Mouse (Mus musculus) gastrocnemius, postnatal 36 days (tissue): ENCODE measurements around the gene Lrrc63. TPM values are rescaled to one million over a fixed set of nuclear protein-coding genes. Genes with fewer than 3 reads are reported as not detected.

Experiments
- DNase-seq, 2 experiments: peaks; one replicate each; pipeline ENCODE4 v3.0.0; 2022
- intact Hi-C: fragments of 180-260 bp; cut with DNase I; formaldehyde crosslinking; loops from one replicate; pipeline ENCODE4 v1.15.1; 2025
- total RNA-seq, 2 experiments: library from RNA; stranded (reverse); gene quantifications; 2 replicates each; pipeline ENCODE4 v1.2.3; 2021

The Lrrc63 gene
- total RNA-seq, 2 experiments from 2014 or later: not detected

DNA sequence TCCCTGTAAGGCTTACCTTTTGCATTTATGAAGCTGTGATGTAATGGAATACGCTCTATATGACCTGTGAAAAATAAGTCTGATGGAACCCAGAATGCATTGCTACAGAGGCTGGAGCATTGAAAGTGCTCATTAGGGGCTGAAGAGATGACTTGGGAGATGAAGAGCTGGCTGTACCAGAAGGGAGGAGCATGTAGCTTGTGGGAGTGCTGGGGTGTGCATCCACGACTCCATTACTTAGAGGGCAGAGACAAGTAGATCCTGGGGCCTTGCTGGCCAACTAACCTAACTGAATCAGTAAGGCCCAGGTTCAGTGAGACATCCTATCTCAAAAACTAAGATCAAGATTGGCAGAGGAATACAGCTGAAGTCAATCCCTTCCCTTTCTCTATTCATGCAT is 8.5 kb upstream of the Lrrc63 start:
- intact Hi-C loops: no loop called here
- no peak for DNase-seq

DNA sequence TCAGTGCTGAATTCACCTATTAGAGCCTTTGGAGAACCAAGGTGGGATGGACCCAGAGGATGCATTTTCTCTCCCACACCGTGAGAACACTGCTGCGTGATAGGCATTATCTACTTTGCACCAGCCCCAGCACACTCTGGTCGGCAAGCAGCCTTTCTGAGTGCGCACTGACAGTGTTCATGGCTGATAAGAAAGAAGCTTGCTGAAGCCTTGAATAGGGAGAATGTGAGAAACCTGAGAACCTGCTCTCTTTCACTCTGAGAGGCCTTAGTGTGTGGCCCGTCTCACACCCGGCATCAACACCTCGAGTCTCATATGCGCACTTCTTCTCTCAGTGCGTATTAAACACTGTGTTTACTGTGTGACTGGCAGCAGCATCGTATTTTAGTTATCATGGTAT is 7.8 kb upstream of the Lrrc63 start:
- intact Hi-C loops: no loop called here
- DNase-seq: no peak

DNA sequence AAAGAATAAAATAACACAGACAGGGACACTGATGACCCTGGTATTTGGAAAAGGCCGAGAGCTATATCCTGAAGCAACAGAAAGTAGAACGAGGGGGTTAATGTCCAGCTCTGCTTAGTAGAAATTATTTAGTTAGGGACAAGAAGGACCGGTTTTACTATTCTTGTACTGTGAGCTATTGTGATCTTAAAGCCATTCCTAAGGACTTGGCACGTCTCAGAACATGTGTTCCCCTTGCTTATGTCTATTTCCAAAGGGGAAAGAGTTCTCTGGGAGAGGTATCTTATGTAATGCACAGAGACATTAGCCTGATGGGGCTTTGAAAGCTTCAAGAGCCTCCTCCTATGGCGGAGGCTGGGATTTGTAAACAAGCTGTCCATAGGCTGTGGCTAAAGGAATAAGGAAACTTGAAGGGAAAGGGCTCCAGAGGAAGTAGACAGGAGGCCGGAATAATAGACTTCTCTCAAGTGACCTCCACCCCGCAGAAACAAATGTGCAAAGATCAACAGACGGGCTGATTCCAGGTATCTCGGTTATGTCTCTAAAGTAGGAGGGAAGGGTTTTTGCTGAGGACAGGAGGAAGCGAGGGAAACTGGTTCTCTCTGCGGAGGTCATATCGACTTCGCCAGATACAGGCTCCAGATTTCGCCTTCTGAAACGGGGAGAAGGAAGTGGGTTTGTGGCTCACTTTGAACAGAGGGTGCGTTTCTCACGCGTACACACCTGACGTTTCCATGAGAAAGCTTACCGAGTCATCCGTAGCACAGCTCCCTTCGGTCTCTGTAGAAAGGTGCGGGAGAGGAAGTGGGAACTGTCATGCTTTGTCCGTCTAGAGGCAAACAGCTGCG is 5.7 kb upstream of the Lrrc63 start:
- intact Hi-C loops: no loop called here
- DNase-seq: no peak

DNA sequence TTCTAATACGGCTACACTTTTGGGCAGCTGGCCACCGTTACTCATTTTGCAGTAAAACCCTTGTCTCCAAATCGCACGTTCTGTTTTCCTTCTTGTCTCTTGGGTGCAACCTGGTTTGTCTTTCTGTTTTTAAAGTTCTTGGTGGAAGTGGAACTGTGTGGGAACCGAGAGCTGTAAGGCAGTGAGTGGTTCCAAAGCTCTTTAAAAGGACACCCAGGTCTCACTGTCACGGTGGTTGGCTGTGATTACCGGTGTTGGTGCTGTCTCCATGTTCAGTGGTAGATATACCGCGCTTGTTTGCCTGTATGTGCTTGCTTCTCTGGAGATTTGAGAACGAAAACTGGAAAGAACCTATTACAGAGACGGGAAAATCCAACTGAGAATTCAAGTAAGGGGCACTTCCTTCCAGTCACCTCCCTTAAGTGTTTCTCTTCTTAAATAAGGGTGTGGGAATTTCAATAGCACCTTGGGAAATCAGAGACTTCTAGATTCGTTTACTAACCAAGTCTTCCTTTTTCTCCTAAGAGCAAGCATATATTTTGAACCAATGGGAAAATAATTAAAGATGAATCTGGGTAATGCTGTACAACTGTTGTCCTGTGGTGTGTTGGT is 749 bp upstream of the Lrrc63 start:
- DNase-seq: no peak
- intact Hi-C loops: no loop called here

DNA sequence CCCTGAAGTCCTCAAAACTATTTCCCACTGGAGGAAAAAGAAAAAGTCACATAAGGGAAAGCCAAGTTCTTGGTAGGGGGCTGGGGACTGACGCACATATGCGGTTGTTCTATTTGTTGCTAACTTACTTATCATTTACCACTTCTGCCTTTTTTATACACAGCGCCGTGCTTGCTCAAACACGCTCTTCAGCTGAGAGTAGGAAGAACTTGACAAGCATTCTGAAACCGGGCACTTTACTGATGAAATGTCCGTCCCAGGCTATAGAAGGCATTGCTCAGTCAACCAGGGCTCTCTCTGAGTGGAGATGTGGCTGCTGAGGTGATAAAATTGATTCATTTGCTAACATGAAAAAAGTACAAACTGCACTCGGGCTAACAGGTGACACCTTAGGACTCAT is 9.0 kb downstream of the Lrrc63 start:
- intact Hi-C loops: no loop called here
- no peak for DNase-seq

DNA sequence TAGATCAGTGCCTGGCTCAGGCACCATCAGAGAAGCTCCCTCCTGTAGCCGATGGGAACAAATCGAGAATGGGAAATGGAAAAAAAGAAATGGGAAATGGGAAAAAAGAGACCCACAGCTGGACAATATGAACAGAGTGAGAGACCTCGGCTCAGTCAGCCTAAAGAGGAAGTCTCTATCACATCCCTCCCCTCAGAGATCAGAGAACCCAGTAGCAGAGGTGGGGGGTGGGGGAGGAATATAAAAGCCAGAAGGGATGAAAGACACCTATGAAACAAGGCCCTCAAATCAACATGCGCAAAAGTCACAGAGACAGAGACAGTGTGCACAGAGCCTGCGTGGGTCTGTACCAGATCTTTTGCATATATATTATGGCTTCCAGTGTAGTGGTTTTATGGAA is 27.7 kb downstream of the Lrrc63 start:
- DNase-seq: no peak

DNA sequence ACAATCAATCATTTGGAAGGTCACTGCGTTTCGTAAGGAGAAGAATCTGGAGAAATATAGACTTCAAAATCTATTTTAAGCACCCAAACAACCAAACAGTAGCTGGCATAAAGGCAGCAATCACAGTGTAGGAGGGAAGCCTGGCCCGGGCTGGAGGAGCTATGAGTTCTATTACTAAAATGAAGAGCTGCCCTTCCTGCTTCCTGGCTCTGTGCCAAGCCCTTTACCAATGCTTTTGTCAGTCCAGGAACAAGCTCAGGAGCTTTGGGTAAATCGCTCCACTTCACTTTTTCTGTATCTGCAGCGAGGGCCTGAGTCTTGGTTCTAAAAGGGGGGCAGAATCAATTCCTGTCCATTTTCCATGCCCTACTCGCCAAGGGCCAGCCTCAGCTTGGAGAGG is 52.7 kb downstream of the Lrrc63 start:
- intact Hi-C loops: no loop called here
- no peak for DNase-seq

More for the DNA sequence above, 27.7 kb downstream of the Lrrc63 start:
- intact Hi-C loops: no loop called here

DNA sequence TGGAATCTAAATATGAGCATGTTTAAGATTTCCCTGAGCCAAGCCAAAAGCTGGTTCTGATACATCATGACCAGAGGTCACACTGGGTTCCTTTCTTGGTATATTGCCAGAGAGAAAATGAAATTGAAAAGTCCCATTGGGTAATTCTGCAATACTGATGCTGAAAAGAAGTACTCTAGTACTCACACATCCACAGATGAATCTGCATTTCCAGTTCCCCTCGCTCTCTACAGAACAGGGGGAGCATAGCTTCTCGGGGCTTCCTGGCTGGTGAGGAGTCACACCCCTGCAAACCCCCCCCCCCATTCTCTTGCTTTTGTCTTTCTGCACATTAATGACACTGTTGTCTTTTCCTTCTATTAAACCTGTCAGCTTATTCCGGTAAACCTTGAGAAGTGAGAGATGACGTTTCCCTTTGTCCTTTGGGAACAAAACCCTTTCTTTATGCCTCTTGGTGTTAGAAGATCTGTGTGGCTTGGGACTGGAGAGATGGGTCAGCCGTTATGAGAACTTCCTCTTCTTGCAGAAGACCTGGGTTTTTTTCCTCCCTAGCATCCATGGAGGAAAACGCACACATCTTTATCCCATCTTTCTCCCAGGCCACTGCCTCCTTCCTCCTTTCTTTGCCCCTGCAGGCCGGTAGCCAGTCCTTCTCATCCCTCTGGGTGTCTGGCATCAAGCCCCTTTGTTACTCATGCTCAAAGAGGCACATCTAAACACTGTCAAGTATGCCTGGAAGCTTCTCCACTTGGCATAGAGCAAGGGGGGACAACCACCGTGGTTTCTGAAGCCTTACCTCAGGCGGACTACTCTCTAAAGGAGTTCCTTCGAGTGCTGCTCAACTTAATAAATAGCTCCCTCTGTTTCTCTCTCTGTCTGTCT is 55.1 kb downstream of the Lrrc63 start:
- intact Hi-C loops: no loop called here
- DNase-seq: no peak

DNA sequence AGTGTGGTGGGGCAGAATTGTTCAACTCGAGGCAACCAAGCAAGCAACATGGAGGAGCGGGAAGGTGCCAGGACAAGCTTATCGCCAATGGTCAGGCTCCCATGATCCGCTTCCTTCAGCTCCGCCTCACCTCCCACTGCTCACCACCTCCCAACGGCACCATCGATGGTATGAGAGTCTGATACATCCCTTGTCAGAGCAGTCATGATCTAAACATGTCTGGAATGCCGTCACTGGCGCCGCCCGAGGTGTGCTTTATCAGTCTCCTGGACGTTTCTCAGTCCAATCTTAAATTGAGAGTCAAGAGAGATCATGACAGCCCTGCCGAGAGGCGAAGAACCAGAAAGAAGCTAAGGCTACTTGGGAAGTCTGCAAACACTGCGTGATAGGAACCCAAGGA is 59.6 kb downstream of the Lrrc63 start:
- intact Hi-C loops: no loop called here
- no peak for DNase-seq

DNA sequence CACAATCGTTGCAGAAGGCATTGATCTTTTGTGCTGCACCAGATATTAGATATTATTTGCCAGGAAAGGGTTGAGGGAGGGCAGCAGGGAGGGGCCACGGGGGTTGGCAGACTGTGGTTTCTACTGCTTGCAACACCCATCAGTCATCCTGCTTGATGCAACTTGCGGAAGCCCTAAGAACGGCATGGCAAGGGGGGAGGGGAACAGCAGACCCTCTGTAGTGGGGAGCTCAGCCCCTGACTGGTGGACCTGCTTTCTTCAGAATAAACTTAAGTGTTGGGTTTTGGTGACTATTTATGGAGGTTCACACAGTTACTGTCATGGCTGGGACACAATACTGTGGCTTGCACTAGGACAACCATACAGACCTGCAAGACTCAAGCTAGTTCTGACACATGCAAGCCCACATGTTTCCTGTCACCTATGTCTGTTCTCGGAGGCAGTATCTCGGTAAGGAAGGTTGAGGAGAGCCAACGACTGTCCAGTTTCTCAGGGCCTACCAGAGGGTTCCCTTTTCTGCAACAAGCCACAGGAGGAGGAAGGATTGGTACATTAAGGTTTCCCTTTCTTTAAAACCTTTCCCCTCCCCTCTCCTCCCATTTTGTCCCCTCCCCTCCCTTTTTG is 61.2 kb downstream of the Lrrc63 start:
- intact Hi-C loops: no loop called here
- DNase-seq: no peak

DNA sequence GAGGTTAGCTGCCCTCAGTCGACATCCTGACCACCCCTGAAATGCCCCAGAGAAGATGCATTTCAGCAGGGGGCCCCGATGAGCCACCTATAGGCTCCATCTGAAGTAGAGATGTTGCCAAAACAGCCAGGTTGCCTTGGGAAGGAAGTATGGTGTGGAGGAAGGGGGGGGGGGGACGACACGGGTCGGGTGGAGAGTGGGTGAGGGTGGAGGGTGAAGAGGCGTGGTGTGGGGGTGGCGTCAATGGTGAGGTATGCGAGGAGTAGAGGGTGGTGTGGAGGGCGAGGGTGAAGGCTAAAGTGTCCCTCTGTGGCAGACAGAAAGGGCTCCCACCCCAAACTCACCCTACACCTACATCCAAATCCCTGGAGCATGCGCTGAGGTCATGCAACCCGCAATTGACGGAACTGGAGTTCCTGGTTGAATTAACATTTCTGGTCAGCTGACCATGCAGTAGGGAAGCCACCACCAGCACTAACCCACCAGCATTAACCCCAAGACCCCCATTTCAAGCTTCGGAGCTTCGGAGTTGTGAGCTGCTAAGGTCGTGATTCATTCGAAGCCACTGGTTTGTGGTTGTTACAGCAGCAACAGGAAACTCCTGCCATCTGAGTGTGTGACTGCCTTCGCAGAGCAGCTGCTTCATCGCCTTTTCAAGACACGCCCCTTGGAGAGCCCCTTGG is 62.1 kb downstream of the Lrrc63 start:
- intact Hi-C loops: no loop called here
- no peak for DNase-seq

DNA sequence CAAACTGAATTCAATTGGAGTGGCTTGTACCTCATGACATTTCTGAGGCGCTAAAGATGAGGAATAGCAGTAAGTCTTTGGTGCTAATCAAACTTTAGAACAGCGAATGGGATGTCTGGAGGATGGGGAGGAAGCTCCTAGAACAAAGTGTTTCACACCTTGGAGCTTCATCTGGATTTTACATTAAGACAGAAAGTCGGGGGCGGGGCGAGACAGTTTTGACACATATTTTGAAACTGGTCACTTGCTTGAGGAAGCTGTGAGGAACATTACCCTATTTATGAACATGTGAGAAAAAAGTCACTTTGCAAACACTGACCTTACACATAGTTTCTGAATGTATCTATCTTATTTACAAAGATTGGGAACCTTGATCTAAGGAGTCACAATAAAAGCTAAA is 65.5 kb downstream of the Lrrc63 start:
- DNase-seq: no peak
- intact Hi-C loops: no loop called here

DNA sequence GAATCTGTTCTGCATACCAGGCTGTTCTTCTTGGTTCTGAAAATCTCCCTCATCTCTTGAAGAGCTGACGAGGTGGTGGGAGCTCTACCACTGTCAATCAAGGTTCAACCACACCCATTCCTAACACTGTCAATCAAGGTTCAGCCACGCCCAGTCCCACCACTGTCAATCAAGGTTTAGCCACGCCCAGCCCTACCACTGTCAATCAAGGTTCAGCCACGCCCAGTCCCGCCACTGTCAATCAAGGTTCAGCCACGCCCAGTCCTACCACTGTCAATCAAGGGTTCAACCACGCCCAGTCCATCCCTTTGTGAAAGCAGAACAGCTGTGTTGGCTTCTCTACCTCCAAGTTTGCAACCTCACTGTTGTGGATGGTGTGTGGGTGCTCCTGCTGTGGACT is 66.2 kb downstream of the Lrrc63 start:
- intact Hi-C loops: no loop called here
- DNase-seq: no peak

DNA sequence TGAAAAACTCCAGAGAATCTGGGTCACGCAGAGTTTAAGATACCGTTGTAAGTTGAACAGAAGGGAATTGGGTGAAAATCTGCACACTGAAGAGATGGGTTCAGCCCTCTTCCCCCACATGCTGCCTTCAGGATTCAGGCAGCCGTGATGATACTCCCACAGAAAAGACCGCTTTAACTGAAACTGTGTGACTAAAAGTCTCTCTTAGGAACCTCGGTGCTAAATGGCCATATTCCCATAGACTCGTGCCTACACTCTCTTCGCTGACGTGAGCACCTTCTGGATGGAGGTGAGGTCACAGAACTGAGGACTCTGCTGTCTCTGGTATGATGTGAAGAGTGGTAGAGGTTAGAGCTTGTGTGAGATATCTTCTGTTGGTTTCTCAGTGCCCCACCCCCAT is 66.7 kb downstream of the Lrrc63 start:
- DNase-seq: no peak
- intact Hi-C loops: no loop called here

DNA sequence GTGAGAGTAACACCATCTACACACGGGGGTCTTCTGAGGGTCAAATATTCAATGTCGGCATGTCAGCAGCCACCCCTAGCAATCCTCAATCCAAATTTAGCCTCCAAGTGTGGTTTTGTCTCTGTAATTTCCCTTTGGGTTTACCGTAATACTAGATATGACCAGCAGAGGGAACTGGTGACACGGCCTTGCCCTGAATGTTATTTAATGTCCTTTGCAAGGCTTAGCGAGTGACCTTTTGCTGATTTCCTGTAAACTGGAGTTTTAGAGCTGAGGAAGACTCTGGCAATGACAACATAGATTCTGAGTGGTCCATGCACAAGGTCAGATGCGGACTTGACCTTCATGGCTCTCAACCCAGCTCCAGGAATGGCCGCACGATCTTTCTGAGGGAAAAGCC is 70.1 kb downstream of the Lrrc63 start:
- no peak for DNase-seq
- intact Hi-C loops: no loop called here

DNA sequence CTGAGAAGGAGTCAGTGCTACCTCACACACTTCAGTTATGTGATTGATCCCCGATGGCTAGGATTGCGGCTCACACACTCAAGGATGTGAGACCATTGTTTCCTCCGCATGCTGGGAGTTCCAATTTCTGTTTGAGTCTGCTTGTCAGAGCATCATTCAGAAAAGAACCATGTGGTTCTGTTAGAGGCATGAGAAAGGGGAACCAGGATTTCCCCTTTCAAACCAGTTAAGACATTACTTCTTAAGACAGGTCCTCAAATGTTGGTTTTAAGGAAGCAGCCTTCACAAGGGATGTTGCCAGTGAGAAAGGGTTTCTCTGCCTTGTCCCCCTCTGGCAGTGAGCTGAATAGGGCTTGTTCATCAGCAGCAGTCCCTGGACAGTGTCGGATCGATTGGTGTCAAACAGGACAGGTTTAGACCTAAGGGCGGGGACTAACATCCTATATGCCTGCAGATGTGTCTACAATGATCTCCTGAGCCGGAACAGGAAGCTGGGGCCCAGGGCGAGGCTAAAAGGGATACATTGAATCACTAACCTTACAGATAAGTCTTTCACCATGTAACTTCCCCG is 73.7 kb downstream of the Lrrc63 start:
- intact Hi-C loops: no loop called here
- DNase-seq: no peak

DNA sequence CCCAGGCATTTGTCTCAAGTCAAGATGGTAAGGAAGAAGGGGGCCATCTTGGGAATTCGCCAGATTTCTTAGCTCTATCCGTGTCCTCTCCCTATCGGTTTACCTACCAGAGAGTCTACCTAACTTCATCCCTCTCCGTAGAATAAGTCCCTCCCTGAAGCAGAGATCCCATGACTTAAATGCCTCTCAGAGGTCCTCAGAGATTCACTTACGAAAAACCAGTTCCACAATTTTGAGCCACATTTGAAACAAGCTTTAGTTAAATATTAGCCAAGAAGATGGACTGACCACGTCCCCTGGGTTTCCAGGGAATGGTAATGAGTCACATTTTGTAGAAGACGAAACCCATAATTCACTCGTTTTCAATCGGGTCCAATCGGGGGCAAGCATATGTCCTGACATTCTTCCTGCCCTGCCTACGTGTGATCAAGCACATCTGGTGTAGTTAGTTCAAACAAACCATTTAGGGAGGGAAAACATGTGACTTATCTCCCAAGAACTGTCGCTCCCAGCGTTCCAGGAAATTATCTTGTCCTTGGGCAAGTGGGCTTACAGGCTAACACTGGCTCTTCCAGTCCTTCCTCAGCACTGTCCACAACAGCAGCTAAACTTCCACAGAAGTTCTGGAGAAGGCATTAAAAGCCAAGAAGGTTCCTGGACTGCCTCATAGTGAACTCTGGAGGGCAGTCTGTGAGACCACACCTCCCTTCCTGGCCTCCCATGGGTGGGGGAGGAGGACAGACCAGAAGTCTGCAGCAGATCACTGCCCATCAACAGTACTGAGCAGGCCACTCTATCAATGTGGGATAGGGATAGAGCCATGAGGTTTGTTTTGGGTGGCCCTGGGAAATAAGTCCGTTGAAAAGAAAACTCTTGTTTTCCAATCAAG is 76.0 kb downstream of the Lrrc63 start:
- DNase-seq: no peak
- intact Hi-C loops: no loop called here

DNA sequence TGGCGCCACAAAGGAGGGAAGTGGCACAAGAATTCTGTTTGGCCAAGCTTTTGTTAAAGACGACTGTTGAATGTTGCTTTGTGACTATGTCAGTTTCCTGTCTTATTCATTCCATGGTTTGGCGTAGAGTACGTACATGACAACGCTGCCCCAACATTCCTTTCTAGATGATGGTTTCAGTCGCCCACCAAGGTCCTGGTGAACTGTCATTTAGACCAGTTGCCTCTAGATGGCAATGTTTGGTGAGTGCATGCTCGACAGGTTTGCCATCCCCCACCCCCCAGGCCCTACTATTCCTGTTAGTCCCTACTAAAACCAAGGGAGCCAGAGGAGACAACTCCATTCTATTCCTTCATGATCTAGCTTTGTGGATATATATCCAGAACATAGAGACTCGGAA is 78.2 kb downstream of the Lrrc63 start:
- DNase-seq: no peak
- intact Hi-C loops: no loop called here

DNA sequence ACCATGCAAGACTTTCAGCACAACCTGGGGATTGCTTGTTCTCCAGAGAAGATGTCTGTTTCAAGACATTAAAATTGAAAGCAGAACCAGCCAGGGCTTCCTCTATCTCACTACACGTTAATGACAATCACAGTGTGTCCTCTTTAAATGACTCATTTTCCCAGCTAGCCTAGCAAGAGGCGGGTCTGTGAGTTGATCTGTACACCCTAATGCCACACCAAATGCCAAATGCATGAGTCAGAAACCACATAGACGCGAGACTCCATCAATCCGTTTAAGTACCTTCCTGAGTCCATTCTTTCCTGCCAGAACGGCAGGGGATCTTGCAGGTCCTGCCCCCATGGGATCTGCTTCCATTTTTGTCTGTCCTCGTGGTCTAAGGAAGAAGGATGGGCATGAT is 85.5 kb downstream of the Lrrc63 start:
- DNase-seq: no peak
- intact Hi-C loops: no loop called here
